ENCODE assay signal across 8 mouse cellular contexts in the genomic region with DNA sequence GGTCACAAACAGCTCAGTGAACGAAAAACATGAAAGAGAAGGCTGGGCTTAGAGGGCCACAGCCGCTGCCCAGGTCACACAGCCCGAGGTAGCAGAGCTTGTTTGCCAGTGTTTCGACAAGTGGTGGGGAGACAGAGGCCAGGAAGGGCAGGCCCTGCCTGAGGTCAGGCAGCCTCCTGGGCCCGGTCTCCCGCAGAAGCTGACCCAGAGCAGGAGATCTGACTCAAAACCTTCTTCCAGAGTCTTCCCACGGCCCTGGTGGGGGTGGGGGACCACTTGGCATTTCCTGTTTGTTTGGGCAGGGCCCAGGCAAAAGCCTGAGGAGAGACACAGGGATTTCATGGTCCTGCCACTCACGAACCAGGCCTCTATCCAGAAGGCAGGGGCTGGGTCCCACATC. TPM values are rescaled to one million over a fixed set of nuclear protein-coding genes. Genes with fewer than 3 reads are reported as not detected.
A peak's percentile ranks its signal among the peaks of the same experiment; 100 is the strongest.
DNase-seq lines count a peak whose midpoint lies in the region; ATAC-seq and TF ChIP-seq lines count a peak whose summit lies in the region.

No protein-coding gene starts in this region.

- no peak overlapping the region for H3K9ac ChIP-seq in intestine, postnatal 0 days (ENCODE audit: low read depth, low read length)

- 46% methylated on average over 8 of the region's 8 CpGs for WGBS in intestine, postnatal 0 days

- peak overlapping the region; percentile 30; the same call in 1 of the 2 replicates for H3K27ac ChIP-seq in intestine, postnatal 0 days (ENCODE audit: low read depth, low read length)

- H3K36me3 ChIP-seq in intestine, postnatal 0 days (ENCODE audit: control insufficient read depth, insufficient read depth): no peaks in the 10 kb centered on the region

- H3K4me2 ChIP-seq in intestine, postnatal 0 days (replicated peaks; ENCODE audit: low read depth): no peak overlapping the region

- DNase-seq in adrenal gland, adult 8-10 months: peak; percentile 59
- no peak for DNase-seq in adrenal gland, adult 18-20 months (ENCODE audit: low spot score in 2 of 2)
- peak; percentile 49 for DNase-seq in embryo, embryonic 10.5 days (ENCODE audit: low spot score)
- DNase-seq in lung, adult 18-20 months: peak; percentile 77 to 86
- no peak for DNase-seq in cerebellum, adult 9-10 months
- DNase-seq in MN1 (ENCODE audit: low spot score): no peak
- DNase-seq in ovary, postnatal 14 days (ENCODE audit: low spot score): no peak

- ATAC-seq in intestine, postnatal 0 days: no peak

- TF ChIP-seq CTCF in intestine, postnatal 0 days (IDR thresholded peaks at IDR 0.05; ENCODE audit: low read depth): no peak

- no peaks in the 10 kb centered on the region for H3K9me3 ChIP-seq in intestine, postnatal 0 days (ENCODE audit: control insufficient read depth)

- no peaks in the 10 kb centered on the region for H3K4me1 ChIP-seq in intestine, postnatal 0 days (replicated peaks; ENCODE audit: control insufficient read depth, insufficient read depth, low read length)

- H3K27me3 ChIP-seq in intestine, postnatal 0 days (replicated peaks; ENCODE audit: control insufficient read depth, insufficient read depth, low read length): no peaks in the 10 kb centered on the region

- H3K4me3 ChIP-seq in intestine, postnatal 0 days (ENCODE audit: low read depth, low read length): no peak overlapping the region

RNA-seq across cellular contexts. Expression of gene Ube2v1, which starts 45.9 kb away (rescaled TPM):
- 100 to 1,000 TPM; 175 to 197 (median 191) TPM for total RNA-seq in adrenal gland, adult 8-10 months (2022)
- 100 to 1,000 TPM; 184 to 195 TPM for total RNA-seq in adrenal gland, adult 18-20 months (2021)
- polyA plus RNA-seq in intestine, postnatal 0 days (2015; fragmentation: Nextera tagmentation; extraction: Ambion mirVana): 173 and 174 TPM in 2 replicates

RNA-seq across cellular contexts. Expression of gene Snai1, which starts 48.0 kb away (rescaled TPM):
- 1 to 10 TPM; 6.5 to 9.1 (median 7.6) TPM for total RNA-seq in adrenal gland, adult 8-10 months (2022)
- total RNA-seq in adrenal gland, adult 18-20 months (2021): 1 to 10 TPM; 6.3 to 8.8 TPM
- polyA plus RNA-seq in intestine, postnatal 0 days (2015; fragmentation: Nextera tagmentation; extraction: Ambion mirVana): 5.4 and 8.0 TPM in 2 replicates

Comparison
In these comparisons a context has a peak if more than half of its experiments do, and no peak if none do; other contexts are left out.
1. DNase-seq: peak in adrenal gland, adult 8-10 months (single experiment), embryo, embryonic 10.5 days (single experiment) and lung, adult 18-20 months (2 of 2); none in adrenal gland, adult 18-20 months (0 of 2), cerebellum, adult 9-10 months (single experiment), MN1 (single experiment) and ovary, postnatal 14 days (single experiment).